Mouse (Mus musculus) mesoderm, embryonic 11.5 days (tissue): ENCODE data around the gene Pask.

Experiments used
- DNase-seq: peaks from one replicate; pipeline ENCODE4 v3.0.0-alpha.2; 2012; ENCODE audit warnings: low read depth, low spot score

Gene Pask

GRCm38 (mm10) chr1:93289678-93290214 is 53.5 kb downstream of the Pask start:
- no peak for DNase-seq

- no peak for DNase-seq
Measured at GRCm38 (mm10) chr1:93277041-93277440, 66.2 kb downstream of the Pask start.

GRCm38 (mm10) chr1:93275561-93275960 is 67.7 kb downstream of the Pask start:
- no peak for DNase-seq

GRCm38 (mm10) chr1:93272409-93272821 is 70.9 kb downstream of the Pask start:
- DNase-seq = peak; percentile 57

GRCm38 (mm10) chr1:93271751-93272150 is 71.5 kb downstream of the Pask start:
- no peak for DNase-seq

GRCm38 (mm10) chr1:93270516-93271240 is 72.6 kb downstream of the Pask start:
- DNase-seq = no peak

- no peak for DNase-seq
Measured at GRCm38 (mm10) chr1:93268246-93268645, 75.0 kb downstream of the Pask start.

GRCm38 (mm10) chr1:93267207-93267606 is 76.1 kb downstream of the Pask start:
- DNase-seq = peak; percentile 70
